Mouse (Mus musculus) liver, embryonic 13.5 days (tissue): ENCODE measurements around the gene Kif19a. TPM values are rescaled to one million over a fixed set of nuclear protein-coding genes. Genes with fewer than 3 reads are reported as not detected.
A peak's percentile ranks its signal among the peaks of the same experiment; 100 is the strongest.

Source experiments
- ATAC-seq: fragments of 200-750 bp; cut with Nextera tagmentation; 2 replicates; pipeline ENCODE4 v1.8.0; 2017; ENCODE audit warnings: low read depth, mild to moderate bottlenecking, moderate number of reproducible peaks, moderate library complexity
- DNase-seq: peaks from one replicate; pipeline ENCODE4 v3.0.0; 2022
- H3K27ac ChIP-seq: fragments of 300-500 bp; sonication (generic); 2 replicates; pipeline ENCODE4 v1.5.1; 2015; ENCODE audit warnings: moderate library complexity, mild to moderate bottlenecking, inconsistent platforms
- H3K27me3 ChIP-seq: fragments of 300-500 bp; sonication (generic); 2 replicates; pipeline ENCODE4 v1.6.1; 2015; ENCODE audit warnings: mild to moderate bottlenecking, inconsistent platforms
- H3K36me3 ChIP-seq: fragments of 300-500 bp; sonication (generic); 2 replicates; pipeline ENCODE4 v1.6.1; 2015; ENCODE audit warnings: mild to moderate bottlenecking, inconsistent platforms
- H3K4me1 ChIP-seq: fragments of 300-500 bp; sonication (generic); replicated peaks from 2 replicates; pipeline ENCODE4 v1.6.1; 2015; ENCODE audit warnings: inconsistent platforms
- H3K4me2 ChIP-seq: fragments of 300-500 bp; sonication (generic); 2 replicates; pipeline ENCODE4 v1.6.1; 2015; ENCODE audit warnings: inconsistent platforms, mild to moderate bottlenecking, moderate library complexity
- H3K4me3 ChIP-seq: fragments of 300-500 bp; sonication (generic); replicated peaks from 2 replicates; pipeline ENCODE4 v1.5.1; 2015; ENCODE audit warnings: mild to moderate bottlenecking, inconsistent platforms
- H3K9ac ChIP-seq: fragments of 300-500 bp; sonication (generic); 2 replicates; pipeline ENCODE4 v1.6.1; 2015; ENCODE audit warnings: mild to moderate bottlenecking, inconsistent platforms
- H3K9me3 ChIP-seq: fragments of 300-500 bp; sonication (generic); replicated peaks from 2 replicates; pipeline ENCODE4 v1.6.1; 2016; ENCODE audit warnings: inconsistent platforms
- WGBS: fragments of 180-500 bp; shearing (Covaris S2); methylation state at CpG from one replicate; pipeline ENCODE4 v1.1.7; 2015; ENCODE audit not compliant: insufficient replicate concordance; 5-methylcytosine and 5-hydroxymethylcytosine counted together
- polyA plus RNA-seq: library from polyadenylated mRNA; unstranded; fragments of >200 nt; fragmentation: Nextera tagmentation; extraction: Ambion mirVana; gene quantifications from 2 replicates; pipeline ENCODE4 v1.2.1, GENCODE M21; 2015

The Kif19a gene
- polyA plus RNA-seq, 1 experiment from 2014 or later = 0.07 TPM

GRCm38 (mm10) chr11:114731711-114732110 is 33.5 kb upstream of the Kif19a start:
- H3K4me1 ChIP-seq = peaks cover 6% of the 10 kb centered on the region
- peaks cover 13% of the 10 kb centered on the region for H3K27me3 ChIP-seq
- WGBS = 67% methylated on average over 4 of the region's 4 CpGs
- no peaks in the 10 kb centered on the region for H3K9me3 ChIP-seq
- no peak overlapping the region for H3K9ac ChIP-seq
- no peak overlapping the region for H3K4me3 ChIP-seq
- ATAC-seq (no peak), DNase-seq (no peak)
- H3K36me3 ChIP-seq = no peaks in the 10 kb centered on the region
- H3K27ac ChIP-seq = no peak overlapping the region
- H3K4me2 ChIP-seq = no peak overlapping the region

DNA sequence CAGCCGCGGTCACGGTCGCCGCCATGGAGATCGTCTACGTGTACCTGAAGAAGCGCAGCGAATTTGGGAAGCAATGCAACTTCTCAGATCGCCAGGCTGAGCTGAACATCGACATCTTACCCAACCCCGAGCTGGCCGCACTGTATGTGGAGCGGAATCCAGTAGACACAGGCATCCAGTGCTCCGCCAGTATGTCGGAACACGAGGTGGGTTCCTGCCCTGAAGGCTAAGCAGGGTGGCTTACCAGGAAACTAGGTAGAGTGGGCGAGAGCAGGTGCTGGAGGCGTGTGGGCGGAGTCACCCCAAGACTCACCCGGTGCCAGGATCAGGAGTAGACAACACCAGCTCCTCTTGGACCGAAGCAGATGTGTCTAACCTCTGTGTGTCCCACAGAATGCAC is 32.3 kb upstream of the Kif19a start:
- no peak overlapping the region for H3K27ac ChIP-seq

DNA sequence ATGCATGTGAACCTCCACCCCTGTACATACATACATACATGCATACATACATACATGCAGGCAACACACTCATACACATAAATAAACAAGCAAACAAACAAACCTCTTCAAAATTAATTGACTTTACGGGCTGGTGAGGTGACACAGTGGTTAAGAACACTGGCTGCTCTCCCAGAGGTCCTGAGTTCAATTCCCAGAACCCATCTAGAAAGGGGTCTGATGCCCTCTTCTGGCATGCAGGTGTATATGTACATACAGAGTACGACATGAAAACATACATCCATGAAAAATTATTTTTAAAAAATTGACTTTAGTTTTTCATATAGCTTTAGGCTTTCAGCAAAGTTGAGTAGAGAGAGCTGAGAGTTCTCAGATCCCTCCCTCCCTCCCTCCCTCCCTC is 29.1 kb upstream of the Kif19a start:
- ATAC-seq = no peak
- 62% methylated on average over 2 of the region's 2 CpGs for WGBS

More for the DNA sequence above, 32.3 kb upstream of the Kif19a start:
- Histone ChIP-seq H3K4me3 (no peak overlapping the region), H3K4me1 (no peaks in the 10 kb centered on the region), H3K4me2 (no peak overlapping the region), H3K9me3 (no peaks in the 10 kb centered on the region), H3K36me3 (no peaks in the 10 kb centered on the region), H3K27me3 (peaks cover under 1% of the 10 kb centered on the region), H3K9ac (no peak overlapping the region)
- DNase-seq = no peak
- 56% methylated on average over 22 of the region's 22 CpGs for WGBS
- ATAC-seq = no peak

DNA sequence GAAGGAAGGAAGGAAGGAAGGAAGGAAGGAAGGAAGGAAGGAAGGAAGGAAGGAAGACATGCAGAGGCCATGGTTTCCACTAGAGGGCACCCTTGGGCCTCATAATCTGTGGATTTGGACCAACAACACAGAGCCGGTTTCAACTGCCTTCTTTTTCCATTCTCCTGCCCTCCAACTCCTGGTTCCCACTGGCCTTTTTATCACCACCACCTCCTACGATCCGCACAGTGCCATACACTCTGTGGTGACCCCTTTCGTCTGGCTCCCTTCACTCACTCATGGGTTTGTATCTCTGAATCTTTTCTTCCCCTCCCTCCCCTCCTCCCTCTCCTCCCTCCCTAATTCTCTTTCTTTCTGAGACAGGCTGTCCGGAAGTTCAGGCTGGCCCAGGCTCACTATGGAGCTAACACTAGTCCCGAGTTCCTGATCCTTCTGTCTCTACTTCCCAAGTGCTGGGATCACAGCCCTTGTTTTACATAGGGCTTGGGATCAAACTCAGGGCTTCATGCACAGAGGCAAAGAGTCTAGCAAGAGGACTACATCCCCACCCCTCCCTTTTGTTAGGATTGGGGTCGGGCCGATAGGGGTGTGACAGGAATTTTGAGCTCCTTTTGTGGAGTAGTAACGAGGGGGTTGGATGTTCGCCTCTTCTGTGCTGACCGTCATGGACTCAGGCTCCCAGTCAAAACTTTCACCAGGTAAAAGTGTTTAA is 28.1 kb upstream of the Kif19a start:
- Histone ChIP-seq H3K4me1 (no peaks in the 10 kb centered on the region), H3K27ac (no peak overlapping the region), H3K4me2 (no peak overlapping the region), H3K4me3 (no peak overlapping the region), H3K36me3 (no peaks in the 10 kb centered on the region), H3K9me3 (no peaks in the 10 kb centered on the region), H3K9ac (no peak overlapping the region), H3K27me3 (no peaks in the 10 kb centered on the region)
- WGBS = 43% methylated on average over 11 of the region's 11 CpGs
- no peak for DNase-seq
- no peak for ATAC-seq

More for the DNA sequence above, 29.1 kb upstream of the Kif19a start:
- Histone ChIP-seq H3K27me3 (no peaks in the 10 kb centered on the region), H3K27ac (no peak overlapping the region), H3K9ac (no peak overlapping the region), H3K36me3 (no peaks in the 10 kb centered on the region), H3K4me1 (no peaks in the 10 kb centered on the region), H3K4me3 (no peak overlapping the region), H3K9me3 (no peaks in the 10 kb centered on the region), H3K4me2 (no peak overlapping the region)
- no peak for DNase-seq

DNA sequence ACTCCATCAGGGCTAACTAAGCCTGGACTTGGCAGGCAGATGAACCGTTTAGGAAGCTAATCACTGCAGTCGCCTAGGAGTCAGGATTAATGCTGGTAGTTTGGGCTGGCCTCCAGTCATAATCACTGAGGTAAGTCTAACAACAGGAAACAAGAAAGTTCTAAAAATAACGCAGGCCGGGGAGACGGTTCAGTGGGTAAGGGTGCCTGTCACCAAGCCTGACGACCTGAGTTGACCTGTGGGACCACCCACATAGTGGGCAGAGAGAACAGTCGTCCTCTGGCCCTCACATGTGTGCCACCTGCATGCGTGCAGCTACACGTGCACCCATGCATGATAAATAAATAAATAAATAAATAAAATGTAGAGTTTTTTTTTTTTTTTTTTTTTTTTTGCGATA is 24.6 kb upstream of the Kif19a start:
- H3K4me2 ChIP-seq = no peak overlapping the region
- H3K4me3 ChIP-seq = no peak overlapping the region
- no peak overlapping the region for H3K27ac ChIP-seq
- H3K27me3 ChIP-seq = 0 out of 2 replicates have a peak, but pooled peaks cover 2% of the 10 kb centered on the region
- H3K4me1 ChIP-seq = no peaks in the 10 kb centered on the region
- 26% methylated on average over 10 of the region's 10 CpGs for WGBS
- no peak for ATAC-seq
- no peak overlapping the region for H3K9ac ChIP-seq
- H3K36me3 ChIP-seq = no peaks in the 10 kb centered on the region
- no peaks in the 10 kb centered on the region for H3K9me3 ChIP-seq
- DNase-seq = no peak

DNA sequence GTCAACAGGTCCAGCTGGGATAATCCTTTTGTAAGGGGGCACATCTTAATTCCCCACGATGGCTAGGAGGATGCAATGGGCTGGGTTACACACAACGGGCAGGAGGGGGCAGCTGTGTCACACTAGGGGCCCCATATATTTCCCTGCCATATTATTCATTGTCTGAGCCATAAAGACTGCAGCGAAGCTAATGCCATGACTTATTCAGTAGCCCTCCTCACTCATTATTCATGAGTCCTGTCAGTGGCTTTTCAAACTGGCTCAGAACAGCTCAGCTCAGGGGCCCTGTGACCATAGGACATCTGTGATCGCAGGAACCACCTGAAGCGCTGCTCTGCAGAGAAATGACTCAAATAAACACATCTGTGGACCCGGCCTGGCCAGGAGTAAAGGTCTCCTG is 23.7 kb upstream of the Kif19a start:
- no peaks in the 10 kb centered on the region for H3K4me1 ChIP-seq
- ATAC-seq = no peak
- no peak overlapping the region for H3K9ac ChIP-seq
- H3K4me3 ChIP-seq = no peak overlapping the region
- no peaks in the 10 kb centered on the region for H3K36me3 ChIP-seq
- 53% methylated on average over 6 of the region's 6 CpGs for WGBS
- no peak overlapping the region for H3K4me2 ChIP-seq
- H3K9me3 ChIP-seq = no peaks in the 10 kb centered on the region
- H3K27me3 ChIP-seq = 0 out of 2 replicates have a peak, but pooled peaks cover 2% of the 10 kb centered on the region
- no peak overlapping the region for H3K27ac ChIP-seq
- no peak for DNase-seq

DNA sequence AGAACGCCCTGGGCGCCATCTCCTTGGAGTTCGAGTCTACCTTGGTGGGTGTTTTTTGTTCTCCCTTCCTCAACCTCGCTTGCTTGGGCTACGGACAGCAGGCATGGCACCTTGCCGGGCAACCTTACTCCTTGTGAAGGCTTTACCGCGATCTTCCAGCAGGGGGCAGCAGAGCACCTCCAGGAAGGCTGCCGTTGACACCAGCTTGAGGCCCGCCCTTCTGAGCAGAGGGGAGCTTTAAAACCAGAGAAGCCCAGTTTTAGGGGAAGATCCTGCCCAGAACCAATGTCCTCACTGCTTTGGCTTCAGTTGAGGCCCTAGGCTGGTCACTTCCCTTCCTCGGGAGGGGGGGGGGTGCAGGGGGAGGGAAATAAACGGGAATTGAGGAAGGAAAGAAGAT is 20.1 kb upstream of the Kif19a start:
- H3K27ac ChIP-seq = no peak overlapping the region
- H3K36me3 ChIP-seq = no peaks in the 10 kb centered on the region
- H3K9ac ChIP-seq = no peak overlapping the region
- 4% methylated on average over 12 of the region's 12 CpGs for WGBS
- ATAC-seq (0 out of 2 replicates have a peak, but pooled peaks have one; percentile 43), DNase-seq (peak; percentile 63)
- H3K9me3 ChIP-seq = no peaks in the 10 kb centered on the region
- H3K4me1 ChIP-seq = no peaks in the 10 kb centered on the region
- H3K27me3 ChIP-seq = 0 out of 2 replicates have a peak, but pooled peaks cover 2% of the 10 kb centered on the region
- no peak overlapping the region for H3K4me2 ChIP-seq
- no peak overlapping the region for H3K4me3 ChIP-seq

DNA sequence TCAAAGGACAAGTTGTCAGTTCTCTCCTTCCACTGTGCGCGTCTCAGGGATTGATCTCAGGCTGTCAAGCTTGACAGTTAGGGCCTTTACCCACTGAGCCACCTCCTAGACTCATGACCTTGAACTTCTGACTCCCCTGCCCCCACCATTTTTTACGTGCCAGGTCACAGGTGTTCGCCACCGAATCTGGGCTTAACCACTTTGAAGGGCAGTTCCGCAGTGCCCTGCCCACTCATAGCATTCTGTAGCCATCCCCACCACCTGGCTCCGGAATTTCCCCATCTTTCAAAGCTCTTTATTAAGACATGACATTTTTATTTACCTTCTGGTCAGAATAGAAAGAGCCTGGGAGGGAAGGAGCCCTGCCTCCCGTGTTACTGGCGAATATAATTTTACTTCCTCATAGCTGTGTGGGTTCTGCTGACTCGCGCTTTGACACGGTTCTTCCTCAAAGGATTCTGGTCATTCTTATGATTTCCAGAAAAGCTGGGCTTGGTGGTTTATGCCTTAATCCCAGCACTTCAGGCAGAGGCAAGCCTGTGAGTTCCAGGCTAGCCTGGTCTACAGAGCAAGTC is 17.5 kb upstream of the Kif19a start:
- no peak for DNase-seq
- H3K9ac ChIP-seq = no peak overlapping the region

GRCm38 (mm10) chr11:114769911-114770310 is 4.7 kb downstream of the Kif19a start:
- Histone ChIP-seq H3K9ac (no peak overlapping the region), H3K4me1 (peaks cover 8% of the 10 kb centered on the region), H3K4me3 (no peak overlapping the region), H3K4me2 (no peak overlapping the region), H3K27me3 (peaks cover 23% of the 10 kb centered on the region), H3K36me3 (no peaks in the 10 kb centered on the region), H3K27ac (no peak overlapping the region), H3K9me3 (no peaks in the 10 kb centered on the region)
- no peak for ATAC-seq
- WGBS = 58% methylated on average over 6 of the region's 6 CpGs
- DNase-seq = no peak

More for the DNA sequence above, 17.5 kb upstream of the Kif19a start:
- Histone ChIP-seq H3K27me3 (0 out of 2 replicates have a peak, but pooled peaks cover 2% of the 10 kb centered on the region), H3K36me3 (no peaks in the 10 kb centered on the region), H3K4me2 (no peak overlapping the region), H3K27ac (no peak overlapping the region), H3K4me1 (no peaks in the 10 kb centered on the region), H3K9me3 (no peaks in the 10 kb centered on the region), H3K4me3 (no peak overlapping the region)
- no peak for ATAC-seq
- WGBS = 44% methylated on average over 12 of the region's 12 CpGs

GRCm38 (mm10) chr11:114771896-114772295 is 6.7 kb downstream of the Kif19a start:
- Histone ChIP-seq H3K27ac (no peak overlapping the region), H3K9me3 (no peaks in the 10 kb centered on the region), H3K27me3 (peaks cover 6% of the 10 kb centered on the region), H3K36me3 (no peaks in the 10 kb centered on the region), H3K4me2 (no peak overlapping the region), H3K4me1 (no peaks in the 10 kb centered on the region), H3K9ac (no peak overlapping the region), H3K4me3 (no peak overlapping the region)
- no peak for ATAC-seq
- whole genome bisulfite sequencing = 39% methylated on average over 2 of the region's 2 CpGs
- no peak for DNase-seq

GRCm38 (mm10) chr11:114780076-114780475 is 14.9 kb downstream of the Kif19a start:
- Histone ChIP-seq H3K36me3 (no peaks in the 10 kb centered on the region), H3K4me1 (peaks cover 3% of the 10 kb centered on the region; the same call in 1 of the 2 replicates), H3K4me3 (no peak overlapping the region), H3K4me2 (no peak overlapping the region), H3K9ac (no peak overlapping the region), H3K27ac (no peak overlapping the region), H3K9me3 (no peaks in the 10 kb centered on the region), H3K27me3 (peaks cover 53% of the 10 kb centered on the region)
- ATAC-seq (no peak), DNase-seq (no peak)
- 32% methylated on average over 9 of the region's 9 CpGs for WGBS

- peaks cover 96% of the 10 kb centered on the region for H3K27me3 ChIP-seq
- H3K9me3 ChIP-seq = no peaks in the 10 kb centered on the region
- no peak for DNase-seq
These were observed 20.7 kb downstream of the Kif19a start for GRCm38 (mm10) chr11:114785892-114786291.

More at GRCm38 (mm10) chr11:114785892-114786291, 20.7 kb downstream of the Kif19a start:
- Histone ChIP-seq H3K4me3 (no peak overlapping the region; the same call in 1 of the 2 replicates), H3K4me2 (no peak overlapping the region), H3K4me1 (peaks cover 4% of the 10 kb centered on the region), H3K27ac (no peak overlapping the region), H3K36me3 (no peaks in the 10 kb centered on the region), H3K9ac (no peak overlapping the region)
- no peak for ATAC-seq
- 37% methylated on average over 10 of the region's 10 CpGs for WGBS
